In genomic region chr7:3646188-3646587, GRCm38 (mm10) we compare ENCODE assay signal across 9 mouse cellular contexts. TPM values are rescaled to one million over a fixed set of nuclear protein-coding genes. Genes with fewer than 3 reads are reported as not detected.
A peak's percentile ranks its signal among the peaks of the same experiment; 100 is the strongest.
DNase-seq lines count a peak whose midpoint lies in the region; ATAC-seq and TF ChIP-seq lines count a peak whose summit lies in the region.
"Had no signal": no experiment of that assay in that cellular context is flagged by ENCODE, and none has a peak within 500 bp of the region (broad histone marks: within the 10 kb centered on the region; RNA-seq: fewer than 3 reads in every experiment).

No protein-coding gene starts in this region.

- no peak for TF ChIP-seq EP300 in liver, embryonic 14.5 days (IDR thresholded peaks at IDR 0.05; ENCODE audit: low read depth)

- no peak for ATAC-seq in forebrain, embryonic 14.5 days
- no peak for ATAC-seq in liver, embryonic 14.5 days (ENCODE audit: insufficient read depth)
- ATAC-seq: Patski had no signal

- H3K27ac ChIP-seq in heart, embryonic 10.5 days: peak overlapping the region; percentile 98
- H3K27ac ChIP-seq in forebrain, embryonic 14.5 days (ENCODE audit: low read depth, low read length): peak overlapping the region; percentile 98; the same call in 1 of the 2 replicates
- H3K27ac ChIP-seq in liver, embryonic 14.5 days: peak overlapping the region; percentile 93

- no peak for DNase-seq in heart, embryonic 10.5 days (ENCODE audit: low spot score)
- no peak for DNase-seq in heart, postnatal 14 days
- peak; percentile 34 for DNase-seq in CD4-positive helper T cell, adult 2 months (ENCODE audit: low read depth, low spot score)
- DNase-seq in forebrain, embryonic 14.5 days (ENCODE audit: low spot score): no peak
- no peak for DNase-seq in liver, embryonic 14.5 days (ENCODE audit: low read depth in 3 of 3, low spot score in 3 of 3)
- DNase-seq in urinary bladder, adult 18-20 months (ENCODE audit: low spot score in 2 of 2): no peak
- DNase-seq in left cerebral cortex, adult 18-20 months (ENCODE audit: low spot score in 2 of 2): no peak
- no peak for DNase-seq in left cerebral cortex, postnatal 4 days

- peak overlapping the region; percentile 98 for H3K4me3 ChIP-seq in heart, embryonic 10.5 days
- peak overlapping the region; percentile 100 for H3K4me3 ChIP-seq in forebrain, embryonic 14.5 days (ENCODE audit: low read depth, low read length)
- H3K4me3 ChIP-seq in liver, embryonic 14.5 days (ENCODE audit: insufficient read depth in 1 of 2, low read depth in 2 of 2, low read length in 2 of 2): peak overlapping the region; percentile 86 to 89

- no peak for TF ChIP-seq CTCF in liver, embryonic 14.5 days (IDR thresholded peaks at IDR 0.05; ENCODE audit: low read depth)

- 21% methylated on average over 9 of the region's 9 CpGs for WGBS in heart, embryonic 10.5 days
- WGBS in forebrain, embryonic 14.5 days: 24% methylated on average over 9 of the region's 9 CpGs
- 10% methylated on average over 9 of the region's 9 CpGs for WGBS in liver, embryonic 14.5 days (ENCODE audit: insufficient replicate concordance)

- peaks cover 33% of the 10 kb centered on the region for H3K36me3 ChIP-seq in heart, embryonic 10.5 days
- H3K36me3 ChIP-seq in forebrain, embryonic 14.5 days (ENCODE audit: control insufficient read depth, insufficient read depth, low read length): peaks cover 28% of the 10 kb centered on the region
- H3K36me3 ChIP-seq in liver, embryonic 14.5 days (replicated peaks; ENCODE audit: control insufficient read depth, insufficient read depth, low read depth): peaks cover 23% of the 10 kb centered on the region

- peak overlapping the region; percentile 89 for H3K4me2 ChIP-seq in forebrain, embryonic 14.5 days (ENCODE audit: low read length)
- peak overlapping the region; percentile 93 for H3K4me2 ChIP-seq in liver, embryonic 14.5 days (ENCODE audit: low read depth)

- no peaks in the 10 kb centered on the region for H3K9me3 ChIP-seq in heart, embryonic 10.5 days
- no peaks in the 10 kb centered on the region for H3K9me3 ChIP-seq in forebrain, embryonic 14.5 days (replicated peaks; ENCODE audit: control insufficient read depth, low read length)
- no peaks in the 10 kb centered on the region for H3K9me3 ChIP-seq in liver, embryonic 14.5 days (ENCODE audit: control insufficient read depth, low read length)

- H3K9ac ChIP-seq in forebrain, embryonic 14.5 days (ENCODE audit: low read length): peak overlapping the region; percentile 98
- H3K9ac ChIP-seq in liver, embryonic 14.5 days (replicated peaks): peak overlapping the region; percentile 98

- intact Hi-C loops in heart, postnatal 14 days (cut with DNase I): loop anchor here (2.0 kb wide), 1 partner anchor 17 kb away; no protein-coding TSS in a partner anchor
- intact Hi-C loops in left cerebral cortex, postnatal 4 days (cut with DNase I): no loop called here

- H3K4me1 ChIP-seq in heart, embryonic 10.5 days: peaks cover 29% of the 10 kb centered on the region
- peaks cover 28% of the 10 kb centered on the region for H3K4me1 ChIP-seq in forebrain, embryonic 14.5 days (ENCODE audit: control insufficient read depth, insufficient read depth, low read length)
- peaks cover 20 to 25% of the 10 kb centered on the region in 2 experiments for H3K4me1 ChIP-seq in liver, embryonic 14.5 days (replicated peaks; ENCODE audit: control insufficient read depth in 2 of 2, insufficient read depth in 2 of 2, low read length in 1 of 2)

- no peaks in the 10 kb centered on the region for H3K27me3 ChIP-seq in heart, embryonic 10.5 days (ENCODE audit: insufficient read depth, poor library complexity, severe bottlenecking)
- H3K27me3 ChIP-seq in forebrain, embryonic 14.5 days (replicated peaks; ENCODE audit: control insufficient read depth, insufficient read depth, low read length): no peaks in the 10 kb centered on the region
- no peaks in the 10 kb centered on the region for H3K27me3 ChIP-seq in liver, embryonic 14.5 days (ENCODE audit: control insufficient read depth, insufficient read depth, low read length)
- H3K27me3 ChIP-seq: Patski had no signal

RNA-seq across cellular contexts. Expression of gene Cnot3, which starts 1.1 kb away (rescaled TPM):
- polyA plus RNA-seq in heart, embryonic 10.5 days (2016; fragmentation: Nextera tagmentation; extraction: Ambion mirVana): 40.7 and 56.4 TPM in 2 replicates
- total RNA-seq in heart, postnatal 14 days (2021): 10 to 100 TPM; 30.4 to 34.1 TPM
- polyA plus RNA-seq in forebrain, embryonic 14.5 days (2014; fragmentation: Nextera tagmentation; extraction: Ambion mirVana): 40.5 and 44.2 TPM in 2 replicates
- polyA plus RNA-seq in liver, embryonic 14.5 days (2012; rRNA removed): 27.0 and 30.2 TPM in 2 replicates
- polyA plus RNA-seq in liver, embryonic 14.5 days (2014; fragmentation: Nextera tagmentation; extraction: Ambion mirVana): 20.2 and 20.8 TPM in 2 replicates
- 10 to 100 TPM; 48.4 to 59.5 TPM for total RNA-seq in left cerebral cortex, adult 18-20 months (2021)
- total RNA-seq in left cerebral cortex, postnatal 4 days (2021): 10 to 100 TPM; 53.3 to 57.2 TPM

RNA-seq across cellular contexts. Expression of gene Prpf31, which starts 16.4 kb away (rescaled TPM):
- polyA plus RNA-seq in heart, embryonic 10.5 days (2016; fragmentation: Nextera tagmentation; extraction: Ambion mirVana): 90.1 and 121 TPM in 2 replicates
- 10 to 100 TPM; 22.5 to 26.5 TPM for total RNA-seq in heart, postnatal 14 days (2021)
- polyA plus RNA-seq in forebrain, embryonic 14.5 days (2014; fragmentation: Nextera tagmentation; extraction: Ambion mirVana): 99.7 and 102 TPM in 2 replicates
- 19.9 and 28.4 TPM in 2 replicates for polyA plus RNA-seq in liver, embryonic 14.5 days (2012; rRNA removed)
- polyA plus RNA-seq in liver, embryonic 14.5 days (2014; fragmentation: Nextera tagmentation; extraction: Ambion mirVana): 46.4 and 48.3 TPM in 2 replicates
- total RNA-seq in left cerebral cortex, adult 18-20 months (2021): 10 to 100 TPM; 53.0 to 55.2 TPM
- total RNA-seq in left cerebral cortex, postnatal 4 days (2021): 10 to 100 TPM; 58.0 to 58.2 TPM

RNA-seq across cellular contexts. Expression of gene Tfpt, which starts 16.5 kb away (rescaled TPM):
- polyA plus RNA-seq in heart, embryonic 10.5 days (2016; fragmentation: Nextera tagmentation; extraction: Ambion mirVana): 19.4 and 34.5 TPM in 2 replicates
- 10 to 100 TPM; 15.1 to 16.9 TPM for total RNA-seq in heart, postnatal 14 days (2021)
- polyA plus RNA-seq in forebrain, embryonic 14.5 days (2014; fragmentation: Nextera tagmentation; extraction: Ambion mirVana): 31.3 and 34.8 TPM in 2 replicates
- 6.4 and 10.7 TPM in 2 replicates for polyA plus RNA-seq in liver, embryonic 14.5 days (2012; rRNA removed)
- 7.7 and 8.0 TPM in 2 replicates for polyA plus RNA-seq in liver, embryonic 14.5 days (2014; fragmentation: Nextera tagmentation; extraction: Ambion mirVana)
- total RNA-seq in left cerebral cortex, adult 18-20 months (2021): 10 to 100 TPM; 37.0 to 39.4 TPM
- 10 to 100 TPM; 40.7 to 43.7 TPM for total RNA-seq in left cerebral cortex, postnatal 4 days (2021)

RNA-seq across cellular contexts. Expression of gene Leng1, which starts 19.5 kb away (rescaled TPM):
- 19.5 and 19.6 TPM in 2 replicates for polyA plus RNA-seq in heart, embryonic 10.5 days (2016; fragmentation: Nextera tagmentation; extraction: Ambion mirVana)
- total RNA-seq in heart, postnatal 14 days (2021): 1 to 10 TPM; 8.5 to 9.6 TPM
- polyA plus RNA-seq in forebrain, embryonic 14.5 days (2014; fragmentation: Nextera tagmentation; extraction: Ambion mirVana): 10.2 and 12.3 TPM in 2 replicates
- 1.7 and 3.3 TPM in 2 replicates for polyA plus RNA-seq in liver, embryonic 14.5 days (2012; rRNA removed)
- 4.0 and 4.3 TPM in 2 replicates for polyA plus RNA-seq in liver, embryonic 14.5 days (2014; fragmentation: Nextera tagmentation; extraction: Ambion mirVana)
- total RNA-seq in left cerebral cortex, adult 18-20 months (2021): 1 to 10 TPM; 6.7 to 6.8 TPM
- total RNA-seq in left cerebral cortex, postnatal 4 days (2021): 1 to 10 TPM; 6.2 to 8.2 TPM

RNA-seq across cellular contexts. Expression of gene Ndufa3, which starts 29.0 kb away (rescaled TPM):
- 486 and 602 TPM in 2 replicates for polyA plus RNA-seq in heart, embryonic 10.5 days (2016; fragmentation: Nextera tagmentation; extraction: Ambion mirVana)
- 1,000 to 10,000 TPM; 1,807 to 1,867 TPM for total RNA-seq in heart, postnatal 14 days (2021)
- polyA plus RNA-seq in forebrain, embryonic 14.5 days (2014; fragmentation: Nextera tagmentation; extraction: Ambion mirVana): 424 and 576 TPM in 2 replicates
- polyA plus RNA-seq in liver, embryonic 14.5 days (2012; rRNA removed): 106 and 107 TPM in 2 replicates
- 351 and 354 TPM in 2 replicates for polyA plus RNA-seq in liver, embryonic 14.5 days (2014; fragmentation: Nextera tagmentation; extraction: Ambion mirVana)
- 100 to 1,000 TPM; 543 to 558 TPM for total RNA-seq in left cerebral cortex, adult 18-20 months (2021)
- total RNA-seq in left cerebral cortex, postnatal 4 days (2021): 100 to 1,000 TPM; 370 to 397 TPM
